Comparison of ENCODE assay signal across 20 mouse cellular contexts in the genomic region with DNA sequence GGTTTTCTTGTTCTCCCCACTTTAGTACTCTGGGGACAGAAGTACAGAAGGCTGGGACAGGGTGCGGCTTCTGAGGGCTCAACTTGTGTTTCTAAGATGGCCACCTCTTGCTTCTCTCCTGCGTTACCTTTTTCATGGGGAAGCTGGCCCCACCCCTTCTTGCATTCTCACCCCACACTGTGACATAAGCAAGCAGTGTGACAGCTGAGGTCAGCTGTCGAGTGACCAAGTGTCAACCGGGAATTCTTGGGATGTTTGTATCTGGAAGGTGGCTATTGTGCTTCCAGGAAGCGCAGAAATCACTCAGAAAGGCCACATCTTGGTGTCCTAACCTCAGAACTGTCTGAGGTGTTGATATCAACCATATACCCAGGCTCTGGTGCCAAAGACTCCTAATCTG. TPM values are rescaled to one million over a fixed set of nuclear protein-coding genes. Genes with fewer than 3 reads are reported as not detected.
"Had no signal": no experiment of that assay in that cellular context is flagged by ENCODE, and none has a peak within 500 bp of the region (broad histone marks: within the 10 kb centered on the region; RNA-seq: fewer than 3 reads in every experiment).

No protein-coding gene starts in this region.

- H3K9me3 ChIP-seq: neural tube, embryonic 13.5 days; neural tube, embryonic 15.5 days; stomach, embryonic 15.5 days had no signal

- H3K27me3 ChIP-seq: neural tube, embryonic 13.5 days; neural tube, embryonic 15.5 days; stomach, embryonic 15.5 days had no signal

- H3K27ac ChIP-seq: neural tube, embryonic 13.5 days; neural tube, embryonic 15.5 days; stomach, embryonic 15.5 days; stomach, postnatal 0 days had no signal

- H3K4me2 ChIP-seq: neural tube, embryonic 13.5 days; neural tube, embryonic 15.5 days; stomach, embryonic 15.5 days had no signal

- H3K9ac ChIP-seq: neural tube, embryonic 13.5 days; neural tube, embryonic 15.5 days; stomach, embryonic 15.5 days had no signal

- H3K36me3 ChIP-seq: neural tube, embryonic 13.5 days; neural tube, embryonic 15.5 days; stomach, embryonic 15.5 days had no signal

- DNase-seq: retina, postnatal 1 day; right cerebral cortex, adult 18-20 months; right cerebral cortex, postnatal 14 days; right cerebral cortex, postnatal 25 days; right cerebral cortex, postnatal 4 days; spleen, adult 18-20 months; thymus, adult 18-20 months; thymus, adult 2 months; thymus, postnatal 14 days; thymus, postnatal 25 days; thymus, postnatal 36 days; thymus, postnatal 4 days had no signal

- H3K4me3 ChIP-seq: neural tube, embryonic 13.5 days; neural tube, embryonic 15.5 days; stomach, embryonic 15.5 days had no signal

RNA-seq across cellular contexts. Expression of a gene that starts 40.3 kb away (rescaled TPM):
- total RNA-seq: neutrophil, adult 5-6 weeks had no signal
- polyA plus RNA-seq: neural tube, embryonic 14.5 days; spleen, adult 2 months; testis, adult 2 months had no signal

RNA-seq across cellular contexts. Expression of a gene that starts 52.1 kb away (rescaled TPM):
- total RNA-seq: neutrophil, adult 5-6 weeks had no signal
